Mouse (Mus musculus): ENCODE measurements at regions not wholly inside any gene's neighbourhood (a gene's known extent, or its start where the extent isn't known, plus 50 kb on each side); places are given as distances from the start of the nearest gene placed in this dataset.
A peak's percentile ranks its signal among the peaks of the same experiment; 100 is the strongest.

GRCm38 (mm10) chr3:100773237-100773636, 52.0 kb upstream of the Vtcn1 start:
- DNase-seq, result no peak

GRCm38 (mm10) chr3:100771363-100771762, 53.9 kb upstream of the Vtcn1 start:
- DNase-seq, result no peak

GRCm38 (mm10) chr3:100770841-100771240, 54.4 kb upstream of the Vtcn1 start:
- no peak for DNase-seq

- DNase-seq, result no peak
Measured at GRCm38 (mm10) chr3:100769146-100769545, 56.1 kb upstream of the Vtcn1 start.

- peak; percentile 14 for DNase-seq
Measured at GRCm38 (mm10) chr3:100768170-100768624, 57.1 kb upstream of the Vtcn1 start.

GRCm38 (mm10) chr3:100765323-100765722, 59.9 kb upstream of the Vtcn1 start:
- no peak for DNase-seq

- DNase-seq, result no peak
Measured at GRCm38 (mm10) chr3:100762895-100763294, 62.4 kb upstream of the Vtcn1 start.

GRCm38 (mm10) chr3:100759091-100759941, 65.9 kb upstream of the Vtcn1 start:
- no peak for DNase-seq

GRCm38 (mm10) chr3:100754677-100755076, 69.4 kb upstream of the Man1a2 start:
- DNase-seq, result no peak

- no peak for DNase-seq
Measured at GRCm38 (mm10) chr3:100751211-100751610, 65.9 kb upstream of the Man1a2 start.

- DNase-seq, result no peak
Measured at GRCm38 (mm10) chr3:100748727-100749126, 63.4 kb upstream of the Man1a2 start.

GRCm38 (mm10) chr3:100748309-100748691, 63.0 kb upstream of the Man1a2 start:
- no peak for DNase-seq

GRCm38 (mm10) chr3:100747421-100748308, 62.4 kb upstream of the Man1a2 start:
- DNase-seq, result peak; percentile 6

- DNase-seq, result no peak
Measured at GRCm38 (mm10) chr3:100737660-100738059, 52.4 kb upstream of the Man1a2 start.

- DNase-seq, result no peak
Measured at GRCm38 (mm10) chr3:100736539-100736938, 51.2 kb upstream of the Man1a2 start.

Data from kidney, adult 18-20 months (tissue).